Mouse (Mus musculus): ENCODE measurements around the gene Magohb. TPM values are rescaled to one million over a fixed set of nuclear protein-coding genes. Genes with fewer than 3 reads are reported as not detected.

Magohb gene
- 43.5 and 46.2 TPM in 2 replicates for polyA plus RNA-seq (2014; fragmentation: Nextera tagmentation; extraction: Ambion mirVana)

- H3K4me1 ChIP-seq (ENCODE audit: control insufficient read depth, insufficient read depth, low read length): peaks cover 6% of the 10 kb centered on the region; the same call in 1 of the 2 replicates
- H3K36me3 ChIP-seq (ENCODE audit: control insufficient read depth, insufficient read depth, low read length): no peaks in the 10 kb centered on the region
- ATAC-seq (replicated peaks; ENCODE audit: insufficient number of reproducible peaks, low FRiP score, low TSS enrichment): peak; percentile 84
- H3K27me3 ChIP-seq (ENCODE audit: control insufficient read depth, insufficient read depth, low read length): no peaks in the 10 kb centered on the region
- H3K4me3 ChIP-seq (ENCODE audit: low read depth, low read length): peak within 1 kb of the TSS; percentile 74
- peak within 1 kb of the TSS; percentile 77 for H3K4me2 ChIP-seq
- H3K9me3 ChIP-seq (replicated peaks; ENCODE audit: control insufficient read depth, low read length): no peaks in the 10 kb centered on the region
- H3K27ac ChIP-seq (ENCODE audit: low read depth, low read length): 0 out of 2 replicates have a peak within 1 kb of the TSS, but pooled peaks have one; percentile 22
- peak within 1 kb of the TSS; percentile 93 for H3K9ac ChIP-seq (ENCODE audit: low read depth, low read length)
- 4% methylated on average over 51 of the region's 51 CpGs for WGBS (ENCODE audit: insufficient replicate concordance)
These were observed at the start of gene Magohb for GRCm38 (mm10) chr6:131292991-131293788. Gene Magohb, minus strand, starts transcription at chr6:131293244.

- Histone ChIP-seq H3K36me3 (ENCODE audit: control insufficient read depth, insufficient read depth, low read length) (no peaks in the 10 kb centered on the region), H3K9me3 (replicated peaks; ENCODE audit: control insufficient read depth, low read length) (no peaks in the 10 kb centered on the region), H3K4me1 (ENCODE audit: control insufficient read depth, insufficient read depth, low read length) (no peaks in the 10 kb centered on the region), H3K4me3 (ENCODE audit: low read depth, low read length) (no peak overlapping the region), H3K4me2 (no peak overlapping the region), H3K9ac (ENCODE audit: low read depth, low read length) (no peak overlapping the region), H3K27me3 (ENCODE audit: control insufficient read depth, insufficient read depth, low read length) (no peaks in the 10 kb centered on the region), H3K27ac (ENCODE audit: low read depth, low read length) (no peak overlapping the region)
- ATAC-seq (replicated peaks; ENCODE audit: insufficient number of reproducible peaks, low FRiP score, low TSS enrichment): no peak
- 58% methylated on average over 3 of the region's 3 CpGs for WGBS (ENCODE audit: insufficient replicate concordance)
These were observed 47.0 kb upstream of the Magohb start for GRCm38 (mm10) chr6:131340082-131340481.

DNA sequence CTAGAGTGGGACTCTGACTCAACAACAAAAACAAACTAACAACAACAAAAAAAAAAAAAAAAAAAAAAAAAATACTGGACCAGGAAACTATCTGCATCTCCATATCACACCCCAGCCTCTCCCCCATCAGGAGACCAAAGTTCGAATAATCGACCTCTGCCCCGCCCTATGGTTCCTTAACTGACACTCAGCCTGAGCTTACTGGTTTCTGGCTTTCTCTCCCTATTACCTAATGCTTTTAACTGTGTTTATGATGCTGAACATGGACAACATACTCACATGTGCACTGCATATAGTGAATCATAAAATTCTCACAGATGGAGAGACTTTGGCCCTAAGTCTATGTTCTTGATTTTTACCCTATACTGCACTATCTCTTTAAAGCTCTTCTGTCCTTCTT lies 46.3 kb upstream of the Magohb start:
- Histone ChIP-seq H3K9me3 (replicated peaks; ENCODE audit: control insufficient read depth, low read length) (no peaks in the 10 kb centered on the region), H3K27ac (ENCODE audit: low read depth, low read length) (no peak overlapping the region), H3K4me2 (no peak overlapping the region), H3K4me3 (ENCODE audit: low read depth, low read length) (no peak overlapping the region), H3K27me3 (ENCODE audit: control insufficient read depth, insufficient read depth, low read length) (no peaks in the 10 kb centered on the region), H3K36me3 (ENCODE audit: control insufficient read depth, insufficient read depth, low read length) (no peaks in the 10 kb centered on the region), H3K9ac (ENCODE audit: low read depth, low read length) (no peak overlapping the region), H3K4me1 (ENCODE audit: control insufficient read depth, insufficient read depth, low read length) (no peaks in the 10 kb centered on the region)
- 78% methylated on average over 3 of the region's 3 CpGs for WGBS (ENCODE audit: insufficient replicate concordance)
- ATAC-seq (replicated peaks; ENCODE audit: insufficient number of reproducible peaks, low FRiP score, low TSS enrichment): no peak

GRCm38 (mm10) chr6:131338787-131339186 lies 45.7 kb upstream of the Magohb start:
- ATAC-seq (replicated peaks; ENCODE audit: insufficient number of reproducible peaks, low FRiP score, low TSS enrichment): no peak
- no peak overlapping the region for H3K4me3 ChIP-seq (ENCODE audit: low read depth, low read length)
- no peak overlapping the region for H3K27ac ChIP-seq (ENCODE audit: low read depth, low read length)
- no peaks in the 10 kb centered on the region for H3K36me3 ChIP-seq (ENCODE audit: control insufficient read depth, insufficient read depth, low read length)
- no peaks in the 10 kb centered on the region for H3K27me3 ChIP-seq (ENCODE audit: control insufficient read depth, insufficient read depth, low read length)
- H3K4me2 ChIP-seq: no peak overlapping the region
- H3K9me3 ChIP-seq (replicated peaks; ENCODE audit: control insufficient read depth, low read length): no peaks in the 10 kb centered on the region
- 68% methylated on average over 1 of the region's 1 CpGs for WGBS (ENCODE audit: insufficient replicate concordance)
- H3K4me1 ChIP-seq (ENCODE audit: control insufficient read depth, insufficient read depth, low read length): no peaks in the 10 kb centered on the region
- H3K9ac ChIP-seq (ENCODE audit: low read depth, low read length): no peak overlapping the region

DNA sequence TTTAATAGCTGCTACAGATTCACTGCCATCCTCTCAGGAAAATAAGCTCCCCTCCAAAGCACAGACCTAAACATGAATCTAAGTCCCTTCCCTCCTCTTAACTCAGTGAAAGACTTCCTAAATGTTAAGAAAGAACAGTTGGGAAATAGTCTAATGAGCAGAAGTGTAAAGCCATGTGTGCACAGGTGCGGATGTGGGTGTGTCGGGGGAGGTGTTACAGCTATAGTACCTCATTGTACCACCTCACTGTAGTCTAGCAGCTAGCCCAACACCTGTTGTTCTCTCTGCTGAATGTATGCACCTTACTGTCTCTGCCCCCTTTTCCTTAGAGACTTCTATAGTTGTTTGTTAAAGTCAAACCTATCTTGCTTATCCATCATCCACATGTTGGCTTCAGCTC lies 34.0 kb upstream of the Magohb start:
- 79% methylated on average over 2 of the region's 2 CpGs for WGBS (ENCODE audit: insufficient replicate concordance)
- no peak overlapping the region for H3K9ac ChIP-seq (ENCODE audit: low read depth, low read length)
- H3K27me3 ChIP-seq (ENCODE audit: control insufficient read depth, insufficient read depth, low read length): no peaks in the 10 kb centered on the region
- no peaks in the 10 kb centered on the region for H3K36me3 ChIP-seq (ENCODE audit: control insufficient read depth, insufficient read depth, low read length)
- H3K4me2 ChIP-seq: no peak overlapping the region
- H3K27ac ChIP-seq (ENCODE audit: low read depth, low read length): no peak overlapping the region
- no peak overlapping the region for H3K4me3 ChIP-seq (ENCODE audit: low read depth, low read length)
- H3K9me3 ChIP-seq (replicated peaks; ENCODE audit: control insufficient read depth, low read length): no peaks in the 10 kb centered on the region
- no peak for ATAC-seq (replicated peaks; ENCODE audit: insufficient number of reproducible peaks, low FRiP score, low TSS enrichment)
- no peaks in the 10 kb centered on the region for H3K4me1 ChIP-seq (ENCODE audit: control insufficient read depth, insufficient read depth, low read length)

GRCm38 (mm10) chr6:131321854-131322639 lies 29.0 kb upstream of the Magohb start:
- Histone ChIP-seq H3K9ac (ENCODE audit: low read depth, low read length) (no peak overlapping the region), H3K4me1 (ENCODE audit: control insufficient read depth, insufficient read depth, low read length) (no peaks in the 10 kb centered on the region), H3K4me3 (ENCODE audit: low read depth, low read length) (no peak overlapping the region)

DNA sequence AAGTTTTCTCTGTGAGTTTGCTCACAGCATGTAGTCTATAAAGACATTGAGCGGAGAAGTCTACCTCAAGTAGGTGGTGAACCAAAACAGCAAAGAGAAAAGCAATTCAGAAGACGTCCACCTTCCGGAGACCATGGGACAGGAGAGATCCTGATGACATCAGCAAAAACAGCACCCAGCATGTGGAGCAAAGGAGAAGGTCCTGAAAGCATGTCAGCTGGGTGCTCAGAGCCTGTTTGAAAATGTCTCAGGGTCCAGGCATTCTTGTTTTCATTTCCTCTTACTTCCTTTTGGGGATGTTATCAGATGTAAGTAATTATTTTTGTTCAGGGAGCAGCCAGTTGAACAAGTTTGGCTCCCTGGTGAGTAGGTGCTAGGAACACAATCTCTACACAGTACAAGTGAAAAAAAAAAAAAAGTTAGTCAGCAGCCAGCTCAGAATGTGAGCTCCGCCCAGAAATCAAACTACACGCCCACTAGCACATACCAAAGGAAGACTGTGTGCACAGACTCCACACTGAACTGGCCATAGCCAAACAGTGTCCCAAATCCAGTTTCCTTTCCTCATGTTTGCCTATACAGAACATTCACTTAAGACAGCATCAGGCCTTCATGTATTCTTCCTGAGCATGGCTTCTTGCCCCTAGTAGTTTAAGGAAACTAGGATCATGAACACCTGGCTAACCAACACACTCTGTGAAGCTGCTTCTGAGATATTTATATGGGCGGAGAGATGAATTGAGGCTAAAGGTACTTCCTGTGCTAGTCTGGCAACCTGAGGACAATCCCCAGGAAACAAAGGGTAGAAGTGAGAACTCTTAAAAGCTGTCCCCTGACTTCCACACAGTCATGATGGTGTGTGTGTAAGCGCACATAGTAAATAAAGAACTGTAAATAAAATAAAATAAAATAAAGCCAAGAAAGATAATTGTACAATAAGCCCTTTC lies 23.4 kb upstream of the Magohb start:
- Histone ChIP-seq H3K27me3 (ENCODE audit: control insufficient read depth, insufficient read depth, low read length) (no peaks in the 10 kb centered on the region), H3K9ac (ENCODE audit: low read depth, low read length) (no peak overlapping the region), H3K9me3 (replicated peaks; ENCODE audit: control insufficient read depth, low read length) (no peaks in the 10 kb centered on the region), H3K4me2 (no peak overlapping the region), H3K27ac (ENCODE audit: low read depth, low read length) (no peak overlapping the region), H3K4me3 (ENCODE audit: low read depth, low read length) (no peak overlapping the region), H3K4me1 (ENCODE audit: control insufficient read depth, insufficient read depth, low read length) (no peaks in the 10 kb centered on the region), H3K36me3 (ENCODE audit: control insufficient read depth, insufficient read depth, low read length) (no peaks in the 10 kb centered on the region)
- no peak for ATAC-seq (replicated peaks; ENCODE audit: insufficient number of reproducible peaks, low FRiP score, low TSS enrichment)
- 76% methylated on average over 7 of the region's 7 CpGs for WGBS (ENCODE audit: insufficient replicate concordance)

More at GRCm38 (mm10) chr6:131321854-131322639, 29.0 kb upstream of the Magohb start:
- ATAC-seq (replicated peaks; ENCODE audit: insufficient number of reproducible peaks, low FRiP score, low TSS enrichment): no peak
- Histone ChIP-seq H3K27ac (ENCODE audit: low read depth, low read length) (no peak overlapping the region), H3K36me3 (ENCODE audit: control insufficient read depth, insufficient read depth, low read length) (no peaks in the 10 kb centered on the region), H3K27me3 (ENCODE audit: control insufficient read depth, insufficient read depth, low read length) (no peaks in the 10 kb centered on the region), H3K9me3 (replicated peaks; ENCODE audit: control insufficient read depth, low read length) (no peaks in the 10 kb centered on the region), H3K4me2 (no peak overlapping the region)
- 60% methylated on average over 3 of the region's 3 CpGs for WGBS (ENCODE audit: insufficient replicate concordance)

DNA sequence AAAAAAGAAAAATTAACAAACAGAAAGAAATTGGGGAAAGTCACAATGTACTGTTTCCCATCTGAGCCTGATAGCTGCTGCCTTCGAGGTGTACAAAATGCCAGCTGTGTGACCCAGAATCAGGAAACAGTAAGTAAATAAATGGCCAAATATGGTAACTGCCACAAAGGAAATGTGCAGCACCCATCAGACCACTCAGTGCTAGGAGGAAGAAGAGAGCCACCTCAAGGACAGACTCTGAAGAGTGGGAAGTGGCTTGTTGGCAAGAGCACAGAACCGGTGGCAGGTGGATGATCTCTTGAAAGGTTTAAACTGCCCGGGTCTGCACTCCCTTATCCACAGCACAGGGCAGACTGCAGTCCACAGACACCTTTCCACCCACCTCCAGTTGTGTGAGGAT lies 15.0 kb upstream of the Magohb start:
- H3K27me3 ChIP-seq (ENCODE audit: control insufficient read depth, insufficient read depth, low read length): no peaks in the 10 kb centered on the region
- H3K9ac ChIP-seq (ENCODE audit: low read depth, low read length): no peak overlapping the region
- no peak for ATAC-seq (replicated peaks; ENCODE audit: insufficient number of reproducible peaks, low FRiP score, low TSS enrichment)
- no peak overlapping the region for H3K4me3 ChIP-seq (ENCODE audit: low read depth, low read length)
- H3K27ac ChIP-seq (ENCODE audit: low read depth, low read length): no peak overlapping the region
- no peaks in the 10 kb centered on the region for H3K9me3 ChIP-seq (replicated peaks; ENCODE audit: control insufficient read depth, low read length)
- H3K4me1 ChIP-seq (ENCODE audit: control insufficient read depth, insufficient read depth, low read length): no peaks in the 10 kb centered on the region
- WGBS (ENCODE audit: insufficient replicate concordance): 61% methylated on average over 3 of the region's 3 CpGs
- H3K36me3 ChIP-seq (ENCODE audit: control insufficient read depth, insufficient read depth, low read length): no peaks in the 10 kb centered on the region
- no peak overlapping the region for H3K4me2 ChIP-seq
